Mouse (Mus musculus) stomach, postnatal 0 days (tissue): Measurements from ENCODE around the gene Lat. TPM values are rescaled to one million over a fixed set of nuclear protein-coding genes. Genes with fewer than 3 reads are reported as not detected.
"Not testable (repeated sequence)": the region's sequence is repeated elsewhere in the genome, so short reads cannot be mapped to it uniquely, and the experiment has no call there.

ENCODE experiments used
- ATAC-seq: fragments of 200-750 bp; cut with Nextera tagmentation; 2 replicates; pipeline ENCODE4 v1.8.0; 2017; ENCODE audit not compliant: low FRiP score, low TSS enrichment
- DNase-seq: peaks from one replicate; pipeline ENCODE4 v3.0.0-alpha.2; 2016; ENCODE audit warnings: low spot score
- H3K27ac ChIP-seq: fragments of 300-500 bp; sonication (generic); replicated peaks from 2 replicates; pipeline ENCODE4 v1.5.1; 2014; ENCODE audit warnings: mild to moderate bottlenecking, control low read depth
- H3K27me3 ChIP-seq: fragments of 300-500 bp; sonication (generic); 2 replicates; pipeline ENCODE4 v1.6.1; 2014; ENCODE audit warnings: low read length; ENCODE audit not compliant: control insufficient read depth, insufficient read depth
- H3K36me3 ChIP-seq: fragments of 300-500 bp; sonication (generic); 2 replicates; pipeline ENCODE4 v1.6.1; 2014; ENCODE audit warnings: low read length, mixed read lengths; ENCODE audit not compliant: control insufficient read depth, insufficient read depth
- H3K4me1 ChIP-seq: fragments of 300-500 bp; sonication (generic); replicated peaks from 2 replicates; pipeline ENCODE4 v1.6.1; 2014; ENCODE audit warnings: antibody characterized with exemption; ENCODE audit not compliant: control insufficient read depth, insufficient read depth
- H3K4me2 ChIP-seq: fragments of 300-500 bp; sonication (generic); replicated peaks from 2 replicates; pipeline ENCODE4 v1.6.1; 2014; ENCODE audit warnings: low read depth, mild to moderate bottlenecking, control low read depth, moderate library complexity
- H3K4me3 ChIP-seq: fragments of 300-500 bp; sonication (generic); 2 replicates; pipeline ENCODE4 v1.5.1; 2014; ENCODE audit warnings: low read depth, low read length, control low read depth
- H3K9ac ChIP-seq: fragments of 300-500 bp; sonication (generic); 2 replicates; pipeline ENCODE4 v1.6.1; 2014; ENCODE audit warnings: mild to moderate bottlenecking, low read length, control low read depth, mixed read lengths
- H3K9me3 ChIP-seq: fragments of 300-500 bp; sonication (generic); 2 replicates; pipeline ENCODE4 v1.6.1; 2016; ENCODE audit warnings: low read length; ENCODE audit not compliant: control insufficient read depth
- CTCF ChIP-seq: IDR thresholded peaks from 2 replicates; pipeline ENCODE4 v1.5.1; 2016; ENCODE audit warnings: antibody characterized with exemption, low read depth, mild to moderate bottlenecking, moderate library complexity
- EP300 ChIP-seq: optimal IDR thresholded peaks from 2 replicates; pipeline ENCODE3; 2016; ENCODE audit warnings: antibody characterized with exemption
- WGBS: fragments of 180-500 bp; shearing (Covaris S2); extraction: QIAGEN DNeasy Blood & Tissue Kit; methylation state at CpG from one replicate; pipeline ENCODE4 v1.1.7; 2014; 5-methylcytosine and 5-hydroxymethylcytosine counted together
- polyA plus RNA-seq: library from polyadenylated mRNA; unstranded; fragments of >200 nt; fragmentation: Nextera tagmentation; extraction: Ambion mirVana; gene quantifications from 2 replicates; pipeline ENCODE4 v1.2.1, GENCODE M21; 2015

Gene Lat
- polyA plus RNA-seq, 1 experiment from 2014 or later = 0.21 TPM

DNA sequence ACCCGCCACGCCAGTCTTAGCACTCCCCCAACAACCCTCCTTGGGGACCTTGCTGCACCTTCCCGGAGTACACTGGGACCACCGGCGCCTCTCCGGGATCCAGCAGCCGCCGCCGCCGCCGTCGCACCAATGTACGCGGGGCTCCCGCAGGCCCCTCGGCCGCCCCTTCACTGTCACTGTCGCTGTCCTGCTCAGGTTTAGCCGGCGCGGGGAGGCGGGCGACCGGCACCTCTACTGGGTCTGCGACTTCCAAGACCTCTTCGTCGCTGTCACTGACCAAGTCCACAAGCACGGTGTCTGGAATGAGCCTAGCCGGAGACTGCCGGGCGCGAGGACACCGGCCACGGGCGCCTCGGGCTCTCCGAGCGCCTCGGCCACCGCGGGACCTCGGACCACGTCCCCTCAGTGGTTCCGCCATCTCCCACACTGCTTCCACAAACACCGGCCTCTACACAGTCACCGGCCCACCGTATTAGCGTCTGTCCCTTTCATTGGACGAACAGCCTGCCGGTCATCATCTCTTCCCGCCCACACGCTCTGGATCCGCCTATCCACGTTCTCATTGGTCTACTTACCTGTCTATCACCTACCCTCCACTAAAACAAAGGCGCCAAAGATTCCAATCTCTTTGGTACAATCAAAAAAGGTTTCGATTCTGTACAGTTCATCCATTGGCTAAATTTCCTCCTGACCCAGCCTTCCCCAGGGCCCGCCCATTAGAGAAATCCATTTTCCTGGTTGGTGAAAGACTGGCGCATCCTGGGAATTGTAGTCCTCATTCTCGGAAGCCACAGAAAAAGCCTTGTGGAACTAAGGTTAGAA lies 27.1 kb upstream of the Lat start, which contains the start of gene Nfatc2ip:
TSS of gene Nfatc2ip (minus strand) at position 440 of the 822 bp plus-strand sequence.
- peak; percentile 99 for ATAC-seq
- 0 out of 2 replicates have a peak within 1 kb of the TSS, but pooled peaks have one; percentile 56 for H3K27ac ChIP-seq

GRCm38 (mm10) chr7:126392086-126392884 lies 22.9 kb upstream of the Lat start:
- ATAC-seq, H3K9ac ChIP-seq, H3K4me2 ChIP-seq, H3K4me1 ChIP-seq, H3K36me3 ChIP-seq, H3K27ac ChIP-seq, H3K4me3 ChIP-seq, H3K9me3 ChIP-seq, H3K27me3 ChIP-seq, DNase-seq: not testable (repeated sequence)
- WGBS = 82% methylated on average over 7 of the region's 7 CpGs

More for the DNA sequence above, 27.1 kb upstream of the Lat start, which contains the start of gene Nfatc2ip:
- Histone ChIP-seq H3K9me3 (no peaks in the 10 kb centered on the region), H3K4me2 (peak within 1 kb of the TSS; percentile 97), H3K9ac (peak within 1 kb of the TSS; percentile 82), H3K4me3 (peak within 1 kb of the TSS; percentile 92), H3K27me3 (no peaks in the 10 kb centered on the region), H3K4me1 (no peaks in the 10 kb centered on the region), H3K36me3 (0 out of 2 replicates have a peak, but pooled peaks cover 2% of the 10 kb centered on the region)
- peak; percentile 94 for DNase-seq
- WGBS = under 1% methylated on average over 59 of the region's 59 CpGs
- TF ChIP-seq EP300 = peak; percentile 71
- TF ChIP-seq CTCF = no peak

DNA sequence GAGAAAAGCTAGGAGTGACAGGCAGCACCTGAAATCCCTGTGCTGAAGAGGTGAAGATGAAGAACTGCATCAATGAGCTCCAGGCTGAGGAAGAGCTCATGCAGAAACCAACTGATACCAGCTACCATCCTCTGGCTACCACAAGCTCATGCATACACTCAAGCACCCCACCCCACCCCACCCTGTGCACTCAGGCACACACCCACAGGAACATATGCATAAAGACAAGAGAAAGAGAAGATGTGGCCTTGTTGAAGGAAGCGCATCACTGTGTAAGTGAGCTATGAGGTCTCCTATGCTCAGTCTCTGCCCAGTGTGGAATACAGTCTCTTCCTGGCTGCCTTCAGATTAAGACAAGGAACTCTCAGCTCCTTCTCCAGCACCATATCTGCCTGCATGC lies 18.8 kb upstream of the Lat start:
- ATAC-seq = no peak
- Histone ChIP-seq H3K36me3 (peaks cover 15% of the 10 kb centered on the region), H3K27ac (no peak overlapping the region), H3K4me3 (no peak overlapping the region), H3K27me3 (no peaks in the 10 kb centered on the region), H3K9ac (no peak overlapping the region), H3K4me1 (no peaks in the 10 kb centered on the region), H3K9me3 (no peaks in the 10 kb centered on the region), H3K4me2 (no peak overlapping the region)
- WGBS = 92% methylated on average over 1 of the region's 1 CpGs
- TF ChIP-seq EP300 (no peak), CTCF (no peak)
- no peak for DNase-seq

DNA sequence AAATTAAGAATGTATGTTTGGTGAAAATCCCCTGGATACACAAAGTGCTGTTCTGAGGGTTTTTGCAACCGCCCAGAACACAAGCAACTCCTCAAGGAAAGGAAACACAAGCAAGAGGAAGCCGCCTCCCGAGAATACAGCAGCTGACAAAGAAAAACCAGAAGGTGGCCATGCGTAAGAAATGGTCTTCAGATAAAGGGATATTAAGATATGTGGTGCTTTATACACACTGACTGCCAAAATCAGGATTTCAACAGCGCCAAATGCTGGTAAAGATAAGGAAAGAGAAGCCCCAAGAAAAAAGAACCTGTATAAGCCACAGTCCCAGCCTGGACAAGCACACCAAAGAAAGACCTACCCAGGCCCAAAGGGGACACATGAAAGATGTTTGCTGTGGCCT lies 14.2 kb upstream of the Lat start:
- DNase-seq (no peak), ATAC-seq (no peak)
- no peaks in the 10 kb centered on the region for H3K4me1 ChIP-seq
- no peak overlapping the region for H3K9ac ChIP-seq
- no peaks in the 10 kb centered on the region for H3K27me3 ChIP-seq
- H3K4me3 ChIP-seq = no peak overlapping the region
- H3K9me3 ChIP-seq = no peaks in the 10 kb centered on the region
- TF ChIP-seq EP300 (no peak), CTCF (no peak)
- H3K27ac ChIP-seq = no peak overlapping the region
- WGBS = 82% methylated on average over 5 of the region's 5 CpGs
- H3K36me3 ChIP-seq = peaks cover 10% of the 10 kb centered on the region
- no peak overlapping the region for H3K4me2 ChIP-seq

GRCm38 (mm10) chr7:126377278-126378158 lies 8.1 kb upstream of the Lat start, which contains the start of gene Spns1:
TSS of gene Spns1 (minus strand) at chr7:126377450.
- H3K4me1 ChIP-seq = 0 out of 2 replicates have a peak, but pooled peaks cover 4% of the 10 kb centered on the region
- peak within 1 kb of the TSS; percentile 83 for H3K4me3 ChIP-seq
- peak within 1 kb of the TSS; percentile 92 for H3K9ac ChIP-seq
- H3K27me3 ChIP-seq = no peaks in the 10 kb centered on the region
- H3K36me3 ChIP-seq = peaks cover 5% of the 10 kb centered on the region
- ATAC-seq = peak; percentile 97
- TF ChIP-seq CTCF (peak; percentile 89), EP300 (no peak)
- no peaks in the 10 kb centered on the region for H3K9me3 ChIP-seq
- DNase-seq = peak; percentile 96
- peak within 1 kb of the TSS; percentile 97 for H3K4me2 ChIP-seq
- WGBS = under 1% methylated on average over 33 of the region's 33 CpGs
- peak within 1 kb of the TSS; percentile 63 for H3K27ac ChIP-seq
